Mouse (Mus musculus) layer of hippocampus, postnatal 25 days (tissue): ENCODE results near the gene Cela3a. TPM values are rescaled to one million over a fixed set of nuclear protein-coding genes. Genes with fewer than 3 reads are reported as not detected.

Experiments used
- total RNA-seq, 2 experiments: library from RNA; stranded (reverse); gene quantifications; 2 replicates each; pipeline ENCODE4 v1.2.3; 2021

Gene Cela3a
- total RNA-seq, 2 experiments from 2014 or later = not detected

Other genes starting within 250 kb of the Cela3a start
- gene Wnt4, start 132.3 kb downstream of the Cela3a start, total RNA-seq = 1 to 10 TPM; 6.8 to 7.2 TPM
- gene Cdc42, start 52.1 kb downstream of the Cela3a start, total RNA-seq = 100 to 1,000 TPM; 307 to 339 TPM
- not detected for gene Cela3b, start 20.7 kb upstream of the Cela3a start, total RNA-seq
- gene 1700013G24Rik, start 43.5 kb upstream of the Cela3a start, total RNA-seq = not detected
- gene Hspg2, start 59.0 kb upstream of the Cela3a start, total RNA-seq = 10 to 100 TPM in 1 of 2 experiments, 1 to 10 TPM in 1; 5.6 to 10.8 TPM
- gene Ldlrad2, start 164.8 kb upstream of the Cela3a start, total RNA-seq = not detected
- gene Usp48, start 184.0 kb upstream of the Cela3a start, total RNA-seq = 100 to 1,000 TPM; 105 to 147 TPM